Mouse (Mus musculus) forebrain, embryonic 10.5 days (tissue): ENCODE results near the gene Noc4l. TPM values are rescaled to one million over a fixed set of nuclear protein-coding genes. Genes with fewer than 3 reads are reported as not detected.

Source experiments
- DNase-seq: peaks from one replicate; pipeline ENCODE4 v3.0.0-alpha.2; 2017; ENCODE audit warnings: low spot score; ENCODE audit errors: extremely low spot score
- H3K27ac ChIP-seq: fragments of 300-500 bp; sonication (generic); 2 replicates; pipeline ENCODE4 v1.5.1; 2016; ENCODE audit warnings: mild to moderate bottlenecking
- H3K27me3 ChIP-seq: fragments of 300-500 bp; sonication (generic); 2 replicates; pipeline ENCODE4 v1.6.1; 2016; ENCODE audit warnings: mild to moderate bottlenecking; ENCODE audit not compliant: poor library complexity, severe bottlenecking
- H3K36me3 ChIP-seq: fragments of 300-500 bp; sonication (generic); replicated peaks from 2 replicates; pipeline ENCODE4 v1.6.1; 2016; ENCODE audit warnings: mild to moderate bottlenecking, moderate library complexity
- H3K4me1 ChIP-seq: fragments of 300-500 bp; sonication (generic); 2 replicates; pipeline ENCODE4 v1.6.1; 2016
- H3K4me3 ChIP-seq: fragments of 300-500 bp; sonication (generic); 2 replicates; pipeline ENCODE4 v1.5.1; 2016; ENCODE audit warnings: mild to moderate bottlenecking, moderate library complexity
- H3K9me3 ChIP-seq: fragments of 300-500 bp; sonication (generic); 2 replicates; pipeline ENCODE4 v1.6.1; 2016; ENCODE audit warnings: mild to moderate bottlenecking, moderate library complexity
- WGBS: fragments of 180-500 bp; shearing (Covaris S2); methylation state at CpG from one replicate; pipeline ENCODE4 v1.1.7; 2016; 5-methylcytosine and 5-hydroxymethylcytosine counted together
- polyA plus RNA-seq: library from polyadenylated mRNA; unstranded; fragments of >200 nt; fragmentation: Nextera tagmentation; extraction: Ambion mirVana; gene quantifications from 2 replicates; pipeline ENCODE4 v1.2.1, GENCODE M21; 2016

The Noc4l gene
- polyA plus RNA-seq, 1 experiment from 2014 or later: 102 TPM

GRCm38 (mm10) chr5:110635951-110636707, 17.1 kb downstream of the Noc4l start:
- WGBS: 47% methylated on average over 6 of the region's 6 CpGs

GRCm38 (mm10) chr5:110629525-110630120, 23.6 kb downstream of the Noc4l start:
- Histone ChIP-seq H3K4me3 (no peak overlapping the region), H3K27me3 (peaks cover 19% of the 10 kb centered on the region), H3K27ac (no peak overlapping the region), H3K4me1 (peaks cover 6% of the 10 kb centered on the region), H3K36me3 (no peaks in the 10 kb centered on the region), H3K9me3 (no peaks in the 10 kb centered on the region)
- 81% methylated on average over 2 of the region's 2 CpGs for WGBS
- no peak for DNase-seq

More at GRCm38 (mm10) chr5:110635951-110636707, 17.1 kb downstream of the Noc4l start:
- Histone ChIP-seq H3K27me3 (peaks cover 24% of the 10 kb centered on the region; the same call in 1 of the 2 replicates), H3K36me3 (no peaks in the 10 kb centered on the region), H3K4me1 (peaks cover 5% of the 10 kb centered on the region), H3K4me3 (no peak overlapping the region), H3K27ac (no peak overlapping the region), H3K9me3 (no peaks in the 10 kb centered on the region)
- DNase-seq: no peak

GRCm38 (mm10) chr5:110628156-110628555, 25.1 kb downstream of the Noc4l start:
- no peak for DNase-seq
- Histone ChIP-seq H3K4me1 (peaks cover 6% of the 10 kb centered on the region), H3K36me3 (no peaks in the 10 kb centered on the region), H3K4me3 (no peak overlapping the region), H3K9me3 (no peaks in the 10 kb centered on the region), H3K27me3 (peaks cover 19% of the 10 kb centered on the region), H3K27ac (peak overlapping the region; percentile 20; the same call in 1 of the 2 replicates)
- WGBS: 33% methylated on average over 19 of the region's 19 CpGs

- Histone ChIP-seq H3K27ac (no peak overlapping the region), H3K4me1 (peaks cover 6% of the 10 kb centered on the region), H3K9me3 (no peaks in the 10 kb centered on the region), H3K36me3 (no peaks in the 10 kb centered on the region), H3K4me3 (no peak overlapping the region), H3K27me3 (peaks cover 19% of the 10 kb centered on the region)
- 80% methylated on average over 10 of the region's 10 CpGs for WGBS
- no peak for DNase-seq
These were observed 25.9 kb downstream of the Noc4l start for GRCm38 (mm10) chr5:110627351-110627750.

GRCm38 (mm10) chr5:110624319-110624718, 28.9 kb downstream of the Noc4l start:
- Histone ChIP-seq H3K27ac (no peak overlapping the region), H3K36me3 (no peaks in the 10 kb centered on the region), H3K27me3 (peaks cover 17% of the 10 kb centered on the region), H3K9me3 (no peaks in the 10 kb centered on the region), H3K4me3 (no peak overlapping the region), H3K4me1 (peaks cover 6% of the 10 kb centered on the region)
- WGBS: 90% methylated on average over 2 of the region's 2 CpGs
- DNase-seq: no peak

GRCm38 (mm10) chr5:110619226-110619625, 34.0 kb downstream of the Noc4l start:
- H3K4me3 ChIP-seq: no peak overlapping the region

GRCm38 (mm10) chr5:110611435-110612158, 41.6 kb downstream of the Noc4l start:
- H3K9me3 ChIP-seq: no peaks in the 10 kb centered on the region
- 76% methylated on average over 5 of the region's 5 CpGs for WGBS
- no peak for DNase-seq
- H3K36me3 ChIP-seq: no peaks in the 10 kb centered on the region
- no peak overlapping the region for H3K27ac ChIP-seq
- H3K4me3 ChIP-seq: no peak overlapping the region
- peaks cover 24% of the 10 kb centered on the region for H3K4me1 ChIP-seq
- H3K27me3 ChIP-seq: peaks cover 57% of the 10 kb centered on the region

More at GRCm38 (mm10) chr5:110619226-110619625, 34.0 kb downstream of the Noc4l start:
- WGBS: 92% methylated on average over 6 of the region's 6 CpGs
- H3K36me3 ChIP-seq: no peaks in the 10 kb centered on the region
- H3K27me3 ChIP-seq: no peaks in the 10 kb centered on the region
- no peaks in the 10 kb centered on the region for H3K4me1 ChIP-seq
- no peaks in the 10 kb centered on the region for H3K9me3 ChIP-seq
- no peak overlapping the region for H3K27ac ChIP-seq
- DNase-seq: no peak

GRCm38 (mm10) chr5:110610484-110610883, 42.7 kb downstream of the Noc4l start:
- no peaks in the 10 kb centered on the region for H3K9me3 ChIP-seq
- 92% methylated on average over 7 of the region's 7 CpGs for WGBS
- H3K4me1 ChIP-seq: peaks cover 24% of the 10 kb centered on the region
- H3K27ac ChIP-seq: no peak overlapping the region
- no peaks in the 10 kb centered on the region for H3K36me3 ChIP-seq
- no peak overlapping the region for H3K4me3 ChIP-seq
- no peak for DNase-seq
- H3K27me3 ChIP-seq: peaks cover 68% of the 10 kb centered on the region

- no peaks in the 10 kb centered on the region for H3K9me3 ChIP-seq
- H3K4me3 ChIP-seq: no peak overlapping the region
- WGBS: 86% methylated on average over 5 of the region's 5 CpGs
- peaks cover 72% of the 10 kb centered on the region for H3K27me3 ChIP-seq
- H3K4me1 ChIP-seq: peaks cover 24% of the 10 kb centered on the region
- DNase-seq: no peak
- H3K27ac ChIP-seq: no peak overlapping the region
- H3K36me3 ChIP-seq: no peaks in the 10 kb centered on the region
These were observed 43.3 kb downstream of the Noc4l start for GRCm38 (mm10) chr5:110609868-110610267.

GRCm38 (mm10) chr5:110609425-110609824, 43.8 kb downstream of the Noc4l start:
- H3K9me3 ChIP-seq: no peaks in the 10 kb centered on the region
- DNase-seq: no peak
- 81% methylated on average over 3 of the region's 3 CpGs for WGBS
- H3K36me3 ChIP-seq: no peaks in the 10 kb centered on the region
- H3K27ac ChIP-seq: no peak overlapping the region
- peaks cover 24% of the 10 kb centered on the region for H3K4me1 ChIP-seq
- H3K4me3 ChIP-seq: no peak overlapping the region
- H3K27me3 ChIP-seq: peaks cover 72% of the 10 kb centered on the region

- Histone ChIP-seq H3K27me3 (peaks cover 72% of the 10 kb centered on the region), H3K9me3 (no peaks in the 10 kb centered on the region), H3K4me1 (peaks cover 24% of the 10 kb centered on the region), H3K27ac (no peak overlapping the region), H3K36me3 (no peaks in the 10 kb centered on the region), H3K4me3 (no peak overlapping the region)
- WGBS: 23% methylated on average over 8 of the region's 8 CpGs
- no peak for DNase-seq
These were observed 44.3 kb downstream of the Noc4l start for GRCm38 (mm10) chr5:110608941-110609340.

- DNase-seq: no peak
- WGBS: 73% methylated on average over 6 of the region's 6 CpGs
- H3K4me3 ChIP-seq: no peak overlapping the region
- H3K4me1 ChIP-seq: peaks cover 24% of the 10 kb centered on the region
- no peaks in the 10 kb centered on the region for H3K36me3 ChIP-seq
- no peak overlapping the region for H3K27ac ChIP-seq
- peaks cover 73% of the 10 kb centered on the region for H3K27me3 ChIP-seq
- H3K9me3 ChIP-seq: no peaks in the 10 kb centered on the region
These were observed 44.9 kb downstream of the Noc4l start for GRCm38 (mm10) chr5:110608336-110608735.

- no peak for DNase-seq
- Histone ChIP-seq H3K9me3 (no peaks in the 10 kb centered on the region), H3K27ac (no peak overlapping the region), H3K36me3 (no peaks in the 10 kb centered on the region), H3K27me3 (peaks cover 72% of the 10 kb centered on the region), H3K4me3 (no peak overlapping the region), H3K4me1 (peaks cover 24% of the 10 kb centered on the region)
- 69% methylated on average over 3 of the region's 3 CpGs for WGBS
These were observed 45.5 kb downstream of the Noc4l start for GRCm38 (mm10) chr5:110607767-110608166.
